Comparison of ENCODE assay signal across 8 mouse cellular contexts in the genomic region with DNA sequence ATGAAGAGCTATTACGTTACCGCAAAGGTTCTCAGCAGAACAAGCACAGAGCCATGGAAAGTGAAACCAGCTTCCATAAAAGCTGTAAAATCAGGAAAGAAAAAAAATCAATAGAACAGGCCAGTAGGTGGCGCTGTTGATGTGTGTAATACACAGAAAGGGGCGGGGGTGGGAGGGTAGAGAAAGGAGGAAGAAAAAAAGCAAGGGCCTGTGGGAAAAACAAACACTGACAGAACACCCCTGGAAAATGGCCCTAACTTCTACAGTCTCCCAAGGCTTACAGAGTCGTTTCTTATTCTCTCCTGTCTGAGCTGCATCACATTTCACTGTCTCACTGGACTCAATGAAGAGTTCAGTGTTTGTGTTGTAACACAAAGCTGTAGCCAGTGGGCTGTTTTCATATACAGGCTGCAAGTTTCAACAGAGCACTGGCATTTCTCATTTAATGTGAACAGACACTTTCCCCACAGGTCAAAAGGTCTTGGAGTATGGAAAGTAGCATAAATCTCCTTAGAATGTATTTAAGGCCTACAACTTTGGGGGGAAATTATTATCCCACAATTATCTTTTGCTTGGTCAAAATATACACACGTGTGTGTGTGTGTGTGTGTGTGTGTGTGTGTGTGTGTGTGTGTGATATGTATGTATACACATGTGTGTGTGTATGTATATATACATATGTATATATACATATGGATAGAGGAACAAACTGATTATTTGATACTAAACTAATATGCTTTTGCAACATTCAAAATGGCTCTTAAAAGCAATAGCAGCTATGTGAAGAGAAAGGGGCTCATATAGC. TPM values are rescaled to one million over a fixed set of nuclear protein-coding genes. Genes with fewer than 3 reads are reported as not detected.
DNase-seq lines count a peak whose midpoint lies in the region; ATAC-seq and TF ChIP-seq lines count a peak whose summit lies in the region.

No protein-coding gene starts in this region.

- no peaks in the 10 kb centered on the region for H3K36me3 ChIP-seq in hindbrain, postnatal 0 days (ENCODE audit: insufficient read depth, low read length)

- no peaks in the 10 kb centered on the region for H3K9me3 ChIP-seq in hindbrain, postnatal 0 days (ENCODE audit: low read length)

- TF ChIP-seq CTCF in hindbrain, postnatal 0 days (IDR thresholded peaks at IDR 0.05; ENCODE audit: low read depth) = peak; percentile 79

- peak; percentile 85 for DNase-seq in heart, adult 11 months
- DNase-seq in heart, postnatal 25 days (ENCODE audit: low spot score) = no peak
- DNase-seq in cerebellum, postnatal 14 days = peak; percentile 83 to 91
- peak; percentile 51 for DNase-seq in gastrocnemius, adult 18-20 months (ENCODE audit: low spot score)
- DNase-seq in hindbrain, postnatal 0 days (ENCODE audit: low spot score) = peak; percentile 95
- peak; percentile 55 to 74 for DNase-seq in left cerebral cortex, adult 18-20 months (ENCODE audit: low spot score in 2 of 2)
- peak; percentile 74 for DNase-seq in right cerebral cortex, postnatal 14 days

- H3K27ac ChIP-seq in hindbrain, postnatal 0 days = peak overlapping the region; percentile 22; the same call in 1 of the 2 replicates

- WGBS in hindbrain, postnatal 0 days = 15% methylated on average over 6 of the region's 6 CpGs

- intact Hi-C loops in heart, postnatal 25 days (cut with DNase I) = loop anchor here (2.0 to 5.0 kb wide), 5 partner anchors 111 to 1456 kb away; partner anchors contain the start of gene AL731706.2

- H3K4me1 ChIP-seq in hindbrain, postnatal 0 days (ENCODE audit: insufficient read depth, low read length) = no peaks in the 10 kb centered on the region

- no peaks in the 10 kb centered on the region for H3K27me3 ChIP-seq in hindbrain, postnatal 0 days (ENCODE audit: insufficient read depth, low read length)

- H3K9ac ChIP-seq in hindbrain, postnatal 0 days (replicated peaks; ENCODE audit: low read length) = no peak overlapping the region

- H3K4me3 ChIP-seq in hindbrain, postnatal 0 days (ENCODE audit: low read length) = no peak overlapping the region

- H3K4me2 ChIP-seq in hindbrain, postnatal 0 days (ENCODE audit: low read depth, low read length) = peak overlapping the region; percentile 33

- peak; percentile 88 for ATAC-seq in hindbrain, postnatal 0 days
- ATAC-seq in megakaryocyte, adult 5-6 weeks (ENCODE audit: poor library complexity, severe bottlenecking) = peak; percentile 81

RNA-seq across cellular contexts. Expression of gene Ankef1, which starts 15.7 kb away (rescaled TPM):
- total RNA-seq in heart, postnatal 25 days (2021) = under 1 TPM; 0.21 to 0.64 TPM
- total RNA-seq in gastrocnemius, adult 18-20 months (2021) = 1 to 10 TPM in 1 of 2 experiments, under 1 TPM in 1; 0.84 to 1.4 TPM
- total RNA-seq in hindbrain, postnatal 0 days (2014; rRNA removed) = 1.5 and 1.9 TPM in 2 replicates
- 0.60 and 0.84 TPM in 2 replicates for polyA plus RNA-seq in hindbrain, postnatal 0 days (2015; fragmentation: Nextera tagmentation; extraction: Ambion mirVana)
- total RNA-seq in left cerebral cortex, adult 18-20 months (2021) = 1 to 10 TPM; 2.0 to 2.6 TPM
- not detected in 2 replicates for total RNA-seq in megakaryocyte, adult 5-6 weeks (2015)
- not detected in 2 replicates for total RNA-seq in megakaryocyte, adult 5-6 weeks (2017)
